9 mouse cellular contexts compared by ENCODE assay signal in genomic region chr1:165765041-165765440, GRCm38 (mm10). TPM values are rescaled to one million over a fixed set of nuclear protein-coding genes. Genes with fewer than 3 reads are reported as not detected.
A peak's percentile ranks its signal among the peaks of the same experiment; 100 is the strongest.
DNase-seq lines count a peak whose midpoint lies in the region; ATAC-seq and TF ChIP-seq lines count a peak whose summit lies in the region.
"Had no signal": no experiment of that assay in that cellular context is flagged by ENCODE, and none has a peak within 500 bp of the region (broad histone marks: within the 10 kb centered on the region; RNA-seq: fewer than 3 reads in every experiment).

No protein-coding gene starts in this region.

- 85% methylated on average over 11 of the region's 11 CpGs for WGBS in kidney, embryonic 16.5 days
- 83% methylated on average over 11 of the region's 11 CpGs for WGBS in embryonic facial prominence, embryonic 10.5 days
- WGBS in hindbrain, postnatal 0 days, result 86% methylated on average over 11 of the region's 11 CpGs
- 91% methylated on average over 11 of the region's 11 CpGs for WGBS in midbrain, embryonic 15.5 days

- TF ChIP-seq CTCF in hindbrain, postnatal 0 days (IDR thresholded peaks at IDR 0.05; ENCODE audit: low read depth), result no peak

- H3K36me3 ChIP-seq in kidney, embryonic 16.5 days (ENCODE audit: insufficient read depth, low read length), result no peaks in the 10 kb centered on the region
- no peaks in the 10 kb centered on the region for H3K36me3 ChIP-seq in embryonic facial prominence, embryonic 10.5 days (replicated peaks)
- H3K36me3 ChIP-seq in hindbrain, postnatal 0 days (ENCODE audit: insufficient read depth, low read length), result no peaks in the 10 kb centered on the region
- H3K36me3 ChIP-seq in midbrain, embryonic 15.5 days (replicated peaks), result no peaks in the 10 kb centered on the region

- peak overlapping the region; percentile 87 for H3K4me2 ChIP-seq in kidney, embryonic 16.5 days (replicated peaks; ENCODE audit: low read depth, low read length)
- peak overlapping the region; percentile 98 for H3K4me2 ChIP-seq in hindbrain, postnatal 0 days (ENCODE audit: low read depth, low read length)
- H3K4me2 ChIP-seq in midbrain, embryonic 15.5 days, result peak overlapping the region; percentile 94; the same call in 1 of the 2 replicates

- DNase-seq in kidney, postnatal 10 days, result no peak
- no peak for DNase-seq in embryonic facial prominence, embryonic 10.5 days (ENCODE audit: low spot score)
- DNase-seq in hindbrain, postnatal 0 days (ENCODE audit: low spot score), result no peak
- DNase-seq in ovary, postnatal 36 days (ENCODE audit: low spot score), result no peak
- no peak for DNase-seq in layer of hippocampus, postnatal 10 days (ENCODE audit: low spot score in 2 of 2)
- DNase-seq: cerebellum, postnatal 10 days; thymus, adult 2 months had no signal

- peak overlapping the region; percentile 3; the same call in 1 of the 2 replicates for H3K4me3 ChIP-seq in kidney, embryonic 16.5 days (ENCODE audit: low read length)
- H3K4me3 ChIP-seq in embryonic facial prominence, embryonic 10.5 days, result peak overlapping the region; percentile 77; the same call in 1 of the 2 replicates
- H3K4me3 ChIP-seq in hindbrain, postnatal 0 days (ENCODE audit: low read length), result no peak overlapping the region
- no peak overlapping the region for H3K4me3 ChIP-seq in midbrain, embryonic 15.5 days

- ATAC-seq in kidney, embryonic 16.5 days (ENCODE audit: low FRiP score, low TSS enrichment), result no peak
- no peak for ATAC-seq in hindbrain, postnatal 0 days
- no peak for ATAC-seq in midbrain, embryonic 15.5 days (replicated peaks)

- peaks cover 14% of the 10 kb centered on the region for H3K4me1 ChIP-seq in kidney, embryonic 16.5 days (ENCODE audit: insufficient read depth, low read length)
- H3K4me1 ChIP-seq in embryonic facial prominence, embryonic 10.5 days, result peaks cover 33% of the 10 kb centered on the region
- 0 out of 2 replicates have a peak, but pooled peaks cover 10% of the 10 kb centered on the region for H3K4me1 ChIP-seq in hindbrain, postnatal 0 days (ENCODE audit: insufficient read depth, low read length)
- H3K4me1 ChIP-seq in midbrain, embryonic 15.5 days, result peaks cover 18% of the 10 kb centered on the region

- no peak overlapping the region for H3K27ac ChIP-seq in kidney, embryonic 16.5 days (ENCODE audit: low read length)
- no peak overlapping the region for H3K27ac ChIP-seq in embryonic facial prominence, embryonic 10.5 days (replicated peaks)
- H3K27ac ChIP-seq in hindbrain, postnatal 0 days, result no peak overlapping the region
- H3K27ac ChIP-seq in midbrain, embryonic 15.5 days, result no peak overlapping the region

- H3K9me3 ChIP-seq in kidney, embryonic 16.5 days (ENCODE audit: low read length), result no peaks in the 10 kb centered on the region
- no peaks in the 10 kb centered on the region for H3K9me3 ChIP-seq in embryonic facial prominence, embryonic 10.5 days
- H3K9me3 ChIP-seq in hindbrain, postnatal 0 days (ENCODE audit: low read length), result no peaks in the 10 kb centered on the region
- no peaks in the 10 kb centered on the region for H3K9me3 ChIP-seq in midbrain, embryonic 15.5 days

- peak overlapping the region; percentile 23 for H3K9ac ChIP-seq in kidney, embryonic 16.5 days (replicated peaks; ENCODE audit: low read length)
- H3K9ac ChIP-seq in hindbrain, postnatal 0 days (replicated peaks; ENCODE audit: low read length), result no peak overlapping the region
- no peak overlapping the region for H3K9ac ChIP-seq in midbrain, embryonic 15.5 days

- 0 out of 2 replicates have a peak, but pooled peaks cover 3% of the 10 kb centered on the region for H3K27me3 ChIP-seq in kidney, embryonic 16.5 days (ENCODE audit: insufficient read depth, low read length)
- H3K27me3 ChIP-seq in embryonic facial prominence, embryonic 10.5 days (replicated peaks; ENCODE audit: low read depth, poor library complexity, severe bottlenecking), result peaks cover 35% of the 10 kb centered on the region
- H3K27me3 ChIP-seq in hindbrain, postnatal 0 days (ENCODE audit: insufficient read depth, low read length), result no peaks in the 10 kb centered on the region
- peaks cover 10% of the 10 kb centered on the region for H3K27me3 ChIP-seq in midbrain, embryonic 15.5 days (replicated peaks)

RNA-seq across cellular contexts. Expression of gene Creg1, which starts 1.5 kb away (rescaled TPM):
- polyA plus RNA-seq in kidney, embryonic 16.5 days (2015; fragmentation: Nextera tagmentation; extraction: Ambion mirVana), result 62.2 and 63.5 TPM in 2 replicates
- 32.4 and 40.5 TPM in 2 replicates for polyA plus RNA-seq in embryonic facial prominence, embryonic 10.5 days (2016; fragmentation: Nextera tagmentation; extraction: Ambion mirVana)
- total RNA-seq in hindbrain, postnatal 0 days (2014; rRNA removed), result 25.3 and 27.5 TPM in 2 replicates
- polyA plus RNA-seq in hindbrain, postnatal 0 days (2015; fragmentation: Nextera tagmentation; extraction: Ambion mirVana), result 48.0 and 48.8 TPM in 2 replicates
- polyA plus RNA-seq in midbrain, embryonic 15.5 days (2015; fragmentation: Nextera tagmentation; extraction: Ambion mirVana), result 29.3 and 31.6 TPM in 2 replicates
- 10 to 100 TPM; 18.7 to 23.7 TPM for total RNA-seq in layer of hippocampus, postnatal 10 days (2021)

RNA-seq across cellular contexts. Expression of gene Cd247, which starts 23.4 kb away (rescaled TPM):
- polyA plus RNA-seq in kidney, embryonic 16.5 days (2015; fragmentation: Nextera tagmentation; extraction: Ambion mirVana), result 0.91 and 1.6 TPM in 2 replicates
- 1.6 and 1.7 TPM in 2 replicates for polyA plus RNA-seq in embryonic facial prominence, embryonic 10.5 days (2016; fragmentation: Nextera tagmentation; extraction: Ambion mirVana)
- not detected in 2 replicates for total RNA-seq in hindbrain, postnatal 0 days (2014; rRNA removed)
- 0.39 and 0.55 TPM in 2 replicates for polyA plus RNA-seq in hindbrain, postnatal 0 days (2015; fragmentation: Nextera tagmentation; extraction: Ambion mirVana)
- polyA plus RNA-seq in midbrain, embryonic 15.5 days (2015; fragmentation: Nextera tagmentation; extraction: Ambion mirVana), result 1.1 and 1.2 TPM in 2 replicates
- total RNA-seq in layer of hippocampus, postnatal 10 days (2021), result under 1 TPM; 0.20 to 0.25 TPM

RNA-seq across cellular contexts. Expression of gene Rcsd1, which starts 55.5 kb away (rescaled TPM):
- 54.9 and 61.4 TPM in 2 replicates for polyA plus RNA-seq in kidney, embryonic 16.5 days (2015; fragmentation: Nextera tagmentation; extraction: Ambion mirVana)
- polyA plus RNA-seq in embryonic facial prominence, embryonic 10.5 days (2016; fragmentation: Nextera tagmentation; extraction: Ambion mirVana), result 10.3 and 10.8 TPM in 2 replicates
- total RNA-seq in hindbrain, postnatal 0 days (2014; rRNA removed), result 6.0 and 9.0 TPM in 2 replicates
- 8.5 and 9.2 TPM in 2 replicates for polyA plus RNA-seq in hindbrain, postnatal 0 days (2015; fragmentation: Nextera tagmentation; extraction: Ambion mirVana)
- 9.6 and 10.2 TPM in 2 replicates for polyA plus RNA-seq in midbrain, embryonic 15.5 days (2015; fragmentation: Nextera tagmentation; extraction: Ambion mirVana)
- total RNA-seq in layer of hippocampus, postnatal 10 days (2021), result 1 to 10 TPM; 6.8 to 6.9 TPM

Comparison
In these comparisons a context has a peak if more than half of its experiments do, and no peak if none do; other contexts are left out.
1. H3K4me3 ChIP-seq: peak in kidney, embryonic 16.5 days (single experiment) and embryonic facial prominence, embryonic 10.5 days (single experiment); none in hindbrain, postnatal 0 days (single experiment) and midbrain, embryonic 15.5 days (single experiment).
2. Peak in every context shown above with its lines, with median percentiles within 50 percentile points of each other: H3K4me2 ChIP-seq.